Mouse (Mus musculus) CH12.LX (cell line): ENCODE results near the gene Col7a1.

Experiments used
- CTCF ChIP-seq, 2 experiments: IDR thresholded peaks in 1 of 2; conservative IDR thresholded peaks in 1 of 2; 2 replicates each; pipeline ENCODE4 v1.5.1; 2011 to 2012; ENCODE audit warnings: low read depth in 2 of 2, low read length in 2 of 2, improper control_type of control experiment in 1 of 2, inconsistent platforms in 1 of 2, mild to moderate bottlenecking in 1 of 2, moderate library complexity in 1 of 2
- ELF1 ChIP-seq: IDR thresholded peaks from 2 replicates; pipeline ENCODE4 v1.6.1; 2014; ENCODE audit warnings: low read depth, mild to moderate bottlenecking, inconsistent platforms, low read length, improper control_type of control experiment
- EP300 ChIP-seq: IDR thresholded peaks from 2 replicates; pipeline ENCODE4 v1.6.1; 2011; ENCODE audit warnings: low read length, improper control_type of control experiment
- ETS1 ChIP-seq: conservative IDR thresholded peaks from 2 replicates; pipeline ENCODE4 v1.6.1; 2012; ENCODE audit warnings: low read depth, mild to moderate bottlenecking, inconsistent platforms, low read length, improper control_type of control experiment, moderate library complexity
- GABPA ChIP-seq: IDR thresholded peaks from 2 replicates; pipeline ENCODE4 v1.6.1; 2012; ENCODE audit warnings: low read depth, low read length, improper control_type of control experiment, inconsistent platforms; ENCODE audit not compliant: insufficient replicate concordance
- KAT2A ChIP-seq: IDR thresholded peaks from 2 replicates; pipeline ENCODE4 v1.6.1; 2012; ENCODE audit warnings: low read length, improper control_type of control experiment, inconsistent platforms; ENCODE audit not compliant: insufficient replicate concordance
- NRF1 ChIP-seq: IDR thresholded peaks from 2 replicates; pipeline ENCODE4 v1.6.1; 2014; ENCODE audit warnings: low read depth, mild to moderate bottlenecking, inconsistent platforms, low read length, improper control_type of control experiment, moderate library complexity
- POLR2A ChIP-seq: IDR thresholded peaks from 2 replicates; pipeline ENCODE4 v1.6.1; 2011; ENCODE audit warnings: low read depth, mild to moderate bottlenecking, improper control_type of control experiment, low read length
- RAD21 ChIP-seq: IDR thresholded peaks from 2 replicates; pipeline ENCODE4 v1.6.1; 2011; ENCODE audit warnings: low read depth, mild to moderate bottlenecking, low read length, improper control_type of control experiment, moderate library complexity
- USF1 ChIP-seq: IDR thresholded peaks from 2 replicates; pipeline ENCODE4 v1.6.1; 2014; ENCODE audit warnings: low read depth, mild to moderate bottlenecking, inconsistent platforms, low read length, improper control_type of control experiment
- ZKSCAN1 ChIP-seq: IDR thresholded peaks from 2 replicates; pipeline ENCODE4 v1.6.1; 2012; ENCODE audit warnings: low read depth, inconsistent platforms, low read length, improper control_type of control experiment, borderline replicate concordance

GRCm38 (mm10) chr9:108928424-108928823 is 25.0 kb upstream of the Col7a1 start:
- TF ChIP-seq ELF1, result no peak
- TF ChIP-seq CTCF (conservative IDR thresholded peaks at IDR 0.05 in 1 of 2, IDR thresholded peaks at IDR 0.05 in 1 of 2; ENCODE audit: low read depth in 2 of 2, low read length in 2 of 2), result no peak
- TF ChIP-seq NRF1, result no peak
- TF ChIP-seq POLR2A, result no peak
- TF ChIP-seq ZKSCAN1, result no peak
- TF ChIP-seq ETS1, result no peak
- TF ChIP-seq GABPA, result no peak
- TF ChIP-seq USF1, result no peak
- TF ChIP-seq RAD21, result no peak
- no peak for TF ChIP-seq KAT2A
- no peak for TF ChIP-seq EP300
